Mouse (Mus musculus) cerebellum, postnatal 36 days (tissue): ENCODE results near the gene Pdzd9.
"Not testable (repeated sequence)": the region's sequence is repeated elsewhere in the genome, so short reads cannot be mapped to it uniquely, and the experiment has no call there.

ENCODE experiments used
- DNase-seq, 2 experiments: peaks; one replicate each; pipeline ENCODE4 v3.0.0; 2021 to 2022; ENCODE audit warnings: mixed read lengths in 2 of 2

Pdzd9 gene

DNA sequence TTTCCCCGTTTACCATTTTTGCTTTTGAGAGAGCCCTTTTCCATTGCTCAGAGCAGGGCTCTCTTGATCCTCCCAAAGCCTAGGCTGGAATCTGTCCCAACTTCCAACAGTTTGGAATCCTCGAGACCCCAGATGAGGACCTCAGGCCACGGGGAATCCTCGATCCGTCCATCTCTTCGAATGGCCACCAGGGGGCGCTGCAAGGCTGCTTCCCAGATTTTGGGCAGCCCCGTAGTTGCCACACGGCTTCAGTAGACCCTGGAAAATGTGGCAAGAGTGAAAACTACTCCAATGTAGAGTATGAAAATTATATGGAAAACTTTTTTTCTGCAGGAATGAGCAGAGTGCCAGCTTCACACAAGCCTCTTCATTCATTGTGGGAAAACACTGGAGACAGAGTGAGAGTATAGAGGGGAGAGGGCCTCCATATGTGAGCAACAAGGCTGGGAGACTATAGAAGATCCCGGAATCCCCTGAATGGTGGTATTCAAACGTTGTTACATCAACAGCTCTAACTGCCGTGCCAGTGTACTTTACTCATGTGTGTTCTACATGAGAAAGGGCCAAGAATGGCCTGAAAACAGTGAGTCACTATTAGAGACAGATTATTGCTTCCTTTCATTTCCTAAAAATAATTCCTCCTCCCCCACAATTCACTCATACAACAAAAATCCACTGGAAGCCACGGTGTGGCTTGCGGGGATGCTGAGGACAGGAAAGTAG lies at the start of gene Pdzd9:
Gene Pdzd9, minus strand, starts transcription at position 191 of the 723 bp plus-strand sequence.
- DNase-seq: peak; percentile 73 to 75

DNA sequence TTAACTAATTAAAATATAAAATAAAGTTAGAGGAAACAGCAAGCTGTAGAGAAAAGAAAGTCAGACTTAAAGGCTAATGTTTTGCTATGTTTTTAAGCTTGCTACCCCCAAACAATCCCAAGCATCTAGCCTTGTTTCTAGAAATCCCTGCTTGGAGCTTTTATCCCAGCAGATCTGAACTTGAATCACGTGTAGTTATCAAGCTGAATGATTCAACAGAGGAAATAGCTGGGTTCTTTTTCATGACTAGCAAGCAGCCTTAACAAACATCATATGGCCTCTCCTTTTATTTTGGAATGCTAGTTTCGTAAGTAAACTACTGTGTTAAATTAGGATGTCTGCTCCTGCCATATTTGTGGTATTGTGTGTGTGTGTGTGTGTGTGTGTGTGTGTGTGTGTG lies 47.1 kb upstream of the Pdzd9 start:
- DNase-seq: no peak

- not testable (repeated sequence) for DNase-seq
These were observed 43.8 kb upstream of the Pdzd9 start for GRCm38 (mm10) chr7:120713951-120714350.

DNA sequence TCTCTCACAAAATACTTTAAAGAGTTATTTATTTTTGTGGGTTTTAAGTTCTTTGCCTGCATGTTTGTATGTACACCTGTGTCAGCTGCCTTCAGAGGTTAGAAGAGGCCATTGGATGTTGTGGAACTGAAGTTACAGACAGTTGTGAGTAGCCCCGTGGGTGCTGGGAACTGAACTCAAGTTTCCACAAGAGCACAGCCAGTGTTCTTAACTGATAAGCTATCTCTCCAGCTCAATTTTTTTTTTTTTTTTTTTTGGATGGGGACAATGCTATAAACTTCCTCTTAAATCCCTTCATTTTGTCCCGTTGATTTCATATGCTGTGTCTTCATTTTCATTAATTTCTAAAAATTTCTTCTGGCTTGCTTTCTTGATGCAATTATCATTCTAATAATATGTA lies 43.1 kb upstream of the Pdzd9 start:
- DNase-seq: no peak

- DNase-seq: no peak
These were observed 41.9 kb upstream of the Pdzd9 start for GRCm38 (mm10) chr7:120712071-120712470.

DNA sequence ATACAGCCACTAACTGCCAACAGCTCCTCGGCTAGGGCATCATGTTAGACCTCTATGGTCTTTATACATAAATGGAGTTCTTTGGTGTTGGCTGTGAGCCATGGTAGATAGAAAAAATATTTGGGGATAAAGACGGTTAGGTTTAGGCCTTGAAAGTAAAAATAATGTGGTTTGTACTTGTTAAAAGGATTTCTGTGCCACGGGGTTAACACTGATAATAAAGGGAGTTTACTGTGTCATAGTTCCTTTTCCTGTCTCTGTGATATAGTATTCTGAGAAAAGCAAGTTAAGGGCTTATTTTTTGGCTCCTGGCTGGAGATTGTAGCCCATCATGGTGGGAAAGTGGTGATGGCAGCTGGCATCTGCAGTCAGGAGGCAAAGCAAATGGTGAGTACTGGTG lies 33.7 kb upstream of the Pdzd9 start:
- no peak for DNase-seq

GRCm38 (mm10) chr7:120699586-120699985 lies 29.4 kb upstream of the Pdzd9 start:
- no peak for DNase-seq

GRCm38 (mm10) chr7:120696331-120696730 lies 26.2 kb upstream of the Pdzd9 start:
- DNase-seq: no peak

DNA sequence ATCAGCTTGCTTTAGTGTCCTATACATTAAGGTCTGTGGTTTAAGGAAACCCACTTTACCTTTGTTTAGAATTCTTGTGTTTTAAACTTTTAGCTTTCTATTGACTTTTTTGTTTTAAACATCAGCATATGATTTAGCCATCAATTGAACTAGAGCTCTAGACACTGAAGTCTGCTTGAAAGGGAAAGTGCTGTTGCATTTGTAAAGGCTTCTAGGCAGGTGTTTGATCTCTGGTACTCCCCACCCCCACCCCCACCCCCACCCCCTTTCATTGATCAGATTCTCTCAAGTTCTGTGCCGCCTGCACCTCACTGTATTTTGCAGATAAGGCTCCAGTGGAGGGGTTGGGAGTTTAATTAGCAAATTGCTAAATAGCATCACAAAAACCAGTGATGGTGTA lies 25.5 kb upstream of the Pdzd9 start:
- no peak for DNase-seq

DNA sequence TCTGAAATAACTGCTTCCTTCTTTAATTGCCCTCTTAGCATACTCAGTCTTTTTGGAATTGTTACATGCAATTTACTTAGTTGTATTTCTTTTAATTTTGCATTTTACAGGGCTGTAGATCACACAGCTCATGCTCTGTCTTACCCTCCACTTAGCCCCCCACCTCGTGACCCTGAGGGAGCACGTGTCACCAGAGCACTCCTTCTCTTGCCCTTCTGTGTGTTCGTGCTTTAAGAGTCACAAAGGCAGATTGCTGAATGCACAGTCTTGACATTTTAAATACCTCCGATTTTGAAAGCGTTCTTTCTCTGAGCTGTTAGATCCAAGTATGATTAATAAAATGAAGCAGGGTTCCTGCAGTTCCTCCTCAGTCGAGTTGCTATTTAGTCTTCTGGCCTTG lies 25.1 kb upstream of the Pdzd9 start:
- DNase-seq: no peak

- no peak for DNase-seq
These were observed 23.8 kb upstream of the Pdzd9 start for GRCm38 (mm10) chr7:120693831-120694375.

- DNase-seq: no peak
These were observed 20.5 kb upstream of the Pdzd9 start for GRCm38 (mm10) chr7:120690634-120691033.

DNA sequence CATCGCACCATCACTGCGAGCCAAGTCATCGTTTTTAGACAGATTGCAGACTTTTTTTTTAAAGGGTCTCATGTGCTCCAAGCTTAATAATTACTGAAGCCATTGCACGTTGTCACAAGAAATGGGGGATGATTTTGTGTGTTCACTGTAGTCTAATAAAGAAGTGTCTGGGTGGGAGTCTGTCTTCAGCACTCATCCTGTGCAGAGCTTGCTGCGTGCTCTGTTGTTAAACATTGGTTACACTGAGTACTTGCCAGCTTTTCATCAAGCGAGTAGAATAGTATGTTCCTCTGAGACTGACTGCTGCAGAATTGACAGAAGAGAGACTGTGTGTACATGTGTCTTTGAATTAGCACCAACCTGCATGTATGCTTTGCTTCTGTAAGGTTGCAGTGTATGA lies 15.1 kb upstream of the Pdzd9 start:
- no peak for DNase-seq

GRCm38 (mm10) chr7:120684731-120685161 lies 14.6 kb upstream of the Pdzd9 start:
- DNase-seq: no peak

DNA sequence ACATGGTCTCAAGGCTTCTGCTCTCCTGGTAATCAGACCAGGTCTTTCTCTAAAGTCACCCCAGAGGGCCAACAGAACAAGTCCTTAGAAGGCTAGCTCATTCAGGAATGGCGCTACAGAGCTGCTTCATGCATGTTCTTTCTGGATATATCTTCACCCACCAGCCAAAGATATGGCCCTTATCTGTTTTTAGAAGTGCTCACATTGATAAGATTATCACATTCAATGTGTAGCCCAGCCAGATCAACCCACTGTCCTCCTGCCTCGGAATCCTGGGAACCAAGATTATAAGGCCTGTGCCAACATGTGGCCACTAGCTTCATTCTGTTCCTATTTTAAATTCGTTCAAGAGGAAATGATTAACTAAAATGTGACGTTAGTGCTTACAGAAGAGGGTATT lies 11.9 kb upstream of the Pdzd9 start:
- no peak for DNase-seq

DNA sequence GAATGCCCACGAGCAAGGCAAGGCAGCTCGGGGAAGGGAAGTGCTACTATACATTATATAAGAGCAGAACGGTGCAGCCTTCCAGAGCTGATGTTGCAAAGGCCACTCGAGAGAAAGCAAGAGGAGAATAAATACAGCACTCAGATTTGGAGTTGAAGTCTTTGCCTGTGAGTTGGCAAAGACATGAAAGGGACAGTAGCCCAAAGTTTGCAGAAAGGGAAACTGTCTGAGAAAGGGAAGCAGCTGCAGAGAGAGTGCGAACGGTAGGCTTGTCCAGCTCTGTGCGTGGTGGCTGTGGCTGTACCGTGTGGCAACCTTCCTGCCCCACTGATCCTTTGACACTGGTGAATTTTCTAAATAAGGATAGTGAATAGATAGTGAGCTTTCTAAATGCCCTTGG lies 8.9 kb upstream of the Pdzd9 start:
- DNase-seq: no peak

DNA sequence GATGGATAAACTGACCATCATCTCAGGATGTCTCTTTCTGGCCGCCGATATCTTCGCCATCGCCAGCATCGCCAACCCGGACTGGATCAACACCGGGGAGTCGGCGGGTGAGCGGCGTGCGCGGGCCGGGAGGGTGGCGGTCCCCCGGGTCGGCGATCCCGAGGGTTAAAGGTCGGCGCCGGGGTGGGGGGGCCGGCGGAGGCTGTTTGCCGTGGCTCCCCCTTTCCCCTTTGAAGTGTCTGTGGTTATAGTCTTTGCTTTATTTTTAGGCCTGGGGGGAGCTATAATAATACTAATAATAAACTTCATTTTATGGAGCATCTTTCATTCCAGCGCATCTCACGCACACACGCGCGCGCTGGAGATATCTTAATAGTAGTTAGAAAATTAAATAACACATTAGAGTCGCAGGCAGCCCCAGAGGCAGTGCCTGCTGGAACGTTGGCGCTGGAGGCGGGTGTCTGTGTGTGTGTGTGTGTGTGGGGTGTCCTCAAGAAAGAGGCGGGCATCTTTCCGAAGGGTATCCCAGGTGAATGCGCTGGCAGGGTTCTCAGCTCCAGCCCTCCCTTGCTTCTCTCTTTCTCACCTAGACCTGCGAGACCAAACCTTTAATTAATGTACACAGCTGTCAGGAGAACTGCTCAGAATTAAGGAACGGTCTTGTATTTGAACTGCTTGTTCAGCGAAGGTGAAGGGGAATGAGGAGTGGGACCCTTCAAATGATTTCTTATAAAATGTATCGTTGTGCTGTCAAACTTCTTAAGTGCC lies 7.8 kb upstream of the Pdzd9 start:
- DNase-seq: peak; percentile 45 to 50

GRCm38 (mm10) chr7:120677001-120677643 lies 7.0 kb upstream of the Pdzd9 start, which contains the start of gene Mosmo:
Gene Mosmo, plus strand, starts transcription at chr7:120677618.
- DNase-seq: peak; percentile 73 to 76

DNA sequence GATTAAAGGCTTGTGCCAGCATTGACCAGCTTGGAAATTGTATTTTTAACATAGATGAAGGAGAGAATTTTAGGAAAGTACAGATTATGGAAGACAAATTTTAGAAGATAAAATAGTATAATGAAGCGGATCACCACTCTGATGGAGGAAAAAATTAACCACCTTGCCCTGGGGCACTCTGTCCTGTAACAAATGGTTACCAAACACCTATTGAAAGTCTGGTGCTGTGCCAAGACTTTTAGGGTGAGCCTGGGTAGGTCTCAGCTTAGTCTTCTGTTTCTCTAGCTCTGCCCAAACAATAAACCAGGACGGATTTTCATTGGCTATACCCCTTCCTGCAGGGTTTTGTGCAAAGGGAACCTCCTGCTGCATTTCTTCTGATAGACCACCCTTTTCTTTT lies 1.1 kb upstream of the Pdzd9 start:
- DNase-seq: no peak

DNA sequence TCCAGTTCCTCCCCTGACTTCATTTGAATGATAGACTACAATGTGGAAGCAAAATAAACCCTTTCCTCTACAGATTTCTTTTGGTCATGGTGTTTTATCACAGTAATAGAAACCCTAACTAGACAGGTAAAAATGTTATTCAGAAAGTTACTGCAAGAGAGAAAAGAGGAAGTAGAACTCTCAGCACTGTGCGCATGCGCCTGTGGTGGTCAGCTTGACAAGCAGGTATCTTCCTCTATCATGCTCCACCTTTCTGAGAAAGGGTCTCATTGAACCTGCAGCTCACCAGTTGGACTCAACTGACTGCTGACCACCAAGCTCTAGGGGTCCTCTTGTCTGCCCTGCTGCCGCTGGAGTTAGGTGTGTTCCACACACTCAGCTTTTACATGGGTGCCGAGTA lies 8.1 kb downstream of the Pdzd9 start:
- no peak for DNase-seq

- no peak for DNase-seq
These were observed 22.3 kb downstream of the Pdzd9 start for GRCm38 (mm10) chr7:120647849-120648248.

GRCm38 (mm10) chr7:120643217-120643616 lies 26.9 kb downstream of the Pdzd9 start:
- DNase-seq: no peak

DNA sequence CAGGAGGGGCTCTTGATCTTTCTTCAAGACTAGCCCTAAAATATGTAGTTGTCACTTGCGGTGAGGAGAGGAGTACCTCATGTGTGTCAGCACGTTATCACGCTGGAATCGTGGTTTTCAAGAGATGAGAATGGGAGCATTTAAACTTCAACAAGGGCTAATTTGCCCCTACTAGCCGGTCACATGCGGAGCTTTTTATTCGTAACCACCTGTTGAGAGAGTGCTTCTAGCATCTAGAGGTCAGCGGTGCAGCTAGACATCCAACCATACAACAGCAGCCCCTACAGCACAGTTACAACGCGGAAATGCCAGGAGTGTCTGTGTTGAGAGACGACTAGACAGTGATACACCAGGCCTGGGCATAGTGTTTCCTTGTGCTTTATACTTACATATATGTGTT lies 34.3 kb downstream of the Pdzd9 start:
- DNase-seq: no peak
